Mouse (Mus musculus) forebrain, embryonic 12.5 days (tissue): ENCODE measurements at regions not wholly inside any gene's neighbourhood (a gene's known extent, or its start where the extent isn't known, plus 50 kb on each side); places are given as distances from the start of the nearest gene placed in this dataset.

Experiments
- ATAC-seq: fragments of 200-750 bp; cut with Nextera tagmentation; 2 replicates; pipeline ENCODE4 v1.8.0; 2017; ENCODE audit warnings: moderate TSS enrichment; ENCODE audit not compliant: low FRiP score
- H3K27ac ChIP-seq: fragments of 300-500 bp; sonication (generic); 2 replicates; pipeline ENCODE4 v1.5.1; 2016; ENCODE audit warnings: mild to moderate bottlenecking
- H3K27me3 ChIP-seq: fragments of 300-500 bp; sonication (generic); 2 replicates; pipeline ENCODE4 v1.6.1; 2016; ENCODE audit warnings: mild to moderate bottlenecking
- H3K36me3 ChIP-seq: fragments of 300-500 bp; sonication (generic); replicated peaks from 2 replicates; pipeline ENCODE4 v1.6.1; 2016; ENCODE audit warnings: mild to moderate bottlenecking
- H3K4me1 ChIP-seq: fragments of 300-500 bp; sonication (generic); 2 replicates; pipeline ENCODE4 v1.6.1; 2016
- H3K4me2 ChIP-seq: fragments of 300-500 bp; sonication (generic); 2 replicates; pipeline ENCODE4 v1.6.1; 2016; ENCODE audit warnings: mild to moderate bottlenecking, moderate library complexity
- H3K4me3 ChIP-seq: fragments of 300-500 bp; sonication (generic); replicated peaks from 2 replicates; pipeline ENCODE4 v1.5.1; 2016; ENCODE audit warnings: mild to moderate bottlenecking
- H3K9ac ChIP-seq: fragments of 300-500 bp; sonication (generic); 2 replicates; pipeline ENCODE4 v1.6.1; 2016; ENCODE audit warnings: mild to moderate bottlenecking
- H3K9me3 ChIP-seq: fragments of 300-500 bp; sonication (generic); 2 replicates; pipeline ENCODE4 v1.6.1; 2016
- WGBS: fragments of 180-500 bp; shearing (Covaris S2); methylation state at CpG from one replicate; pipeline ENCODE4 v1.1.7; 2016; 5-methylcytosine and 5-hydroxymethylcytosine counted together

GRCm38 (mm10) chr3:130947277-130947606 is 163.0 kb upstream of the Lef1 start:
- Histone ChIP-seq H3K36me3 (no peaks in the 10 kb centered on the region), H3K9me3 (no peaks in the 10 kb centered on the region), H3K4me1 (peaks cover 24% of the 10 kb centered on the region), H3K27ac (0 out of 2 replicates have a peak overlapping the region, but pooled peaks have one; percentile 8), H3K4me3 (no peak overlapping the region), H3K4me2 (no peak overlapping the region), H3K27me3 (no peaks in the 10 kb centered on the region), H3K9ac (no peak overlapping the region)
- WGBS, result 86% methylated on average over 4 of the region's 4 CpGs
- ATAC-seq, result no peak

- H3K27ac ChIP-seq, result peak overlapping the region; percentile 92
Measured at GRCm38 (mm10) chr3:130946576-130947276, 163.5 kb upstream of the Lef1 start.

GRCm38 (mm10) chr3:130945861-130946449 is 164.3 kb upstream of the Lef1 start:
- Histone ChIP-seq H3K27ac (peak overlapping the region; percentile 92), H3K4me1 (peaks cover 24% of the 10 kb centered on the region), H3K9ac (peak overlapping the region; percentile 55), H3K36me3 (no peaks in the 10 kb centered on the region), H3K9me3 (no peaks in the 10 kb centered on the region), H3K27me3 (no peaks in the 10 kb centered on the region), H3K4me3 (peak overlapping the region; percentile 38), H3K4me2 (peak overlapping the region; percentile 61)
- ATAC-seq, result peak; percentile 85
- 1% methylated on average over 25 of the region's 25 CpGs for WGBS

More at GRCm38 (mm10) chr3:130946576-130947276, 163.5 kb upstream of the Lef1 start:
- WGBS, result 59% methylated on average over 14 of the region's 14 CpGs
- Histone ChIP-seq H3K4me1 (peaks cover 24% of the 10 kb centered on the region), H3K36me3 (no peaks in the 10 kb centered on the region), H3K9me3 (no peaks in the 10 kb centered on the region), H3K9ac (no peak overlapping the region; the same call in 1 of the 2 replicates), H3K27me3 (no peaks in the 10 kb centered on the region), H3K4me2 (peak overlapping the region; percentile 61), H3K4me3 (no peak overlapping the region; the same call in 1 of the 2 replicates)
- peak; percentile 51 for ATAC-seq

- H3K36me3 ChIP-seq, result no peaks in the 10 kb centered on the region
- peak overlapping the region; percentile 92 for H3K27ac ChIP-seq
- H3K4me3 ChIP-seq, result peak overlapping the region; percentile 38
- 2% methylated on average over 7 of the region's 7 CpGs for WGBS
- no peak for ATAC-seq
- peaks cover 24% of the 10 kb centered on the region for H3K4me1 ChIP-seq
- no peaks in the 10 kb centered on the region for H3K27me3 ChIP-seq
- H3K9ac ChIP-seq, result peak overlapping the region; percentile 55; the same call in 1 of the 2 replicates
- H3K9me3 ChIP-seq, result no peaks in the 10 kb centered on the region
- peak overlapping the region; percentile 61 for H3K4me2 ChIP-seq
Measured at GRCm38 (mm10) chr3:130945396-130945795, 164.9 kb upstream of the Lef1 start.

GRCm38 (mm10) chr3:130944241-130944640 is 166.0 kb upstream of the Lef1 start:
- Histone ChIP-seq H3K36me3 (no peaks in the 10 kb centered on the region), H3K27ac (no peak overlapping the region), H3K9ac (no peak overlapping the region), H3K4me1 (peaks cover 24% of the 10 kb centered on the region), H3K4me3 (no peak overlapping the region), H3K4me2 (no peak overlapping the region), H3K27me3 (no peaks in the 10 kb centered on the region), H3K9me3 (no peaks in the 10 kb centered on the region)
- no peak for ATAC-seq
- 96% methylated on average over 6 of the region's 6 CpGs for WGBS

- H3K4me3 ChIP-seq, result no peak overlapping the region
- no peak overlapping the region for H3K27ac ChIP-seq
- H3K9me3 ChIP-seq, result no peaks in the 10 kb centered on the region
- no peak overlapping the region for H3K4me2 ChIP-seq
- no peak overlapping the region for H3K9ac ChIP-seq
- H3K27me3 ChIP-seq, result no peaks in the 10 kb centered on the region
- no peaks in the 10 kb centered on the region for H3K36me3 ChIP-seq
- no peak for ATAC-seq
- peaks cover 24% of the 10 kb centered on the region for H3K4me1 ChIP-seq
- 82% methylated on average over 8 of the region's 8 CpGs for WGBS
Measured at GRCm38 (mm10) chr3:130942947-130943630, 167.2 kb upstream of the Lef1 start.

GRCm38 (mm10) chr3:130940302-130940867 is 169.9 kb upstream of the Lef1 start:
- H3K27me3 ChIP-seq, result peaks cover 7% of the 10 kb centered on the region; the same call in 1 of the 2 replicates
- no peak overlapping the region for H3K4me2 ChIP-seq
- H3K36me3 ChIP-seq, result no peaks in the 10 kb centered on the region
- H3K9me3 ChIP-seq, result no peaks in the 10 kb centered on the region
- peaks cover 9% of the 10 kb centered on the region for H3K4me1 ChIP-seq
- no peak for ATAC-seq
- H3K4me3 ChIP-seq, result no peak overlapping the region
- H3K27ac ChIP-seq, result no peak overlapping the region
- WGBS, result 91% methylated on average over 5 of the region's 5 CpGs
- no peak overlapping the region for H3K9ac ChIP-seq

GRCm38 (mm10) chr3:130936980-130937379 is 173.3 kb upstream of the Lef1 start:
- H3K9me3 ChIP-seq, result no peaks in the 10 kb centered on the region
- H3K4me3 ChIP-seq, result no peak overlapping the region
- no peak overlapping the region for H3K27ac ChIP-seq
- H3K9ac ChIP-seq, result no peak overlapping the region
- no peaks in the 10 kb centered on the region for H3K36me3 ChIP-seq
- WGBS, result 76% methylated on average over 5 of the region's 5 CpGs
- peaks cover 8% of the 10 kb centered on the region for H3K4me1 ChIP-seq
- no peak overlapping the region for H3K4me2 ChIP-seq
- H3K27me3 ChIP-seq, result peaks cover 7% of the 10 kb centered on the region; the same call in 1 of the 2 replicates
- ATAC-seq, result no peak

- WGBS, result 42% methylated on average over 7 of the region's 7 CpGs
Measured at GRCm38 (mm10) chr3:130936336-130936735, 173.9 kb upstream of the Lef1 start.

GRCm38 (mm10) chr3:130935926-130936315 is 174.3 kb upstream of the Lef1 start:
- peaks cover 8% of the 10 kb centered on the region for H3K4me1 ChIP-seq
- no peaks in the 10 kb centered on the region for H3K9me3 ChIP-seq
- H3K4me2 ChIP-seq, result no peak overlapping the region
- WGBS, result 91% methylated on average over 11 of the region's 11 CpGs
- peaks cover 7% of the 10 kb centered on the region; the same call in 1 of the 2 replicates for H3K27me3 ChIP-seq
- no peak overlapping the region for H3K9ac ChIP-seq
- ATAC-seq, result no peak
- H3K4me3 ChIP-seq, result no peak overlapping the region
- H3K36me3 ChIP-seq, result no peaks in the 10 kb centered on the region
- H3K27ac ChIP-seq, result no peak overlapping the region

More at GRCm38 (mm10) chr3:130936336-130936735, 173.9 kb upstream of the Lef1 start:
- no peak overlapping the region for H3K4me2 ChIP-seq
- peaks cover 7% of the 10 kb centered on the region; the same call in 1 of the 2 replicates for H3K27me3 ChIP-seq
- no peaks in the 10 kb centered on the region for H3K9me3 ChIP-seq
- no peak for ATAC-seq
- no peak overlapping the region for H3K27ac ChIP-seq
- peaks cover 8% of the 10 kb centered on the region for H3K4me1 ChIP-seq
- H3K4me3 ChIP-seq, result no peak overlapping the region
- no peaks in the 10 kb centered on the region for H3K36me3 ChIP-seq
- no peak overlapping the region for H3K9ac ChIP-seq

GRCm38 (mm10) chr3:130935302-130935925 is 174.9 kb upstream of the Lef1 start:
- Histone ChIP-seq H3K4me3 (no peak overlapping the region), H3K4me1 (peaks cover 8% of the 10 kb centered on the region), H3K27me3 (peaks cover 7% of the 10 kb centered on the region; the same call in 1 of the 2 replicates), H3K9me3 (no peaks in the 10 kb centered on the region), H3K4me2 (no peak overlapping the region), H3K27ac (no peak overlapping the region), H3K9ac (no peak overlapping the region), H3K36me3 (no peaks in the 10 kb centered on the region)
- ATAC-seq, result no peak
- WGBS, result 67% methylated on average over 8 of the region's 8 CpGs

- no peak overlapping the region for H3K4me3 ChIP-seq
- no peak overlapping the region for H3K9ac ChIP-seq
- peaks cover 8% of the 10 kb centered on the region for H3K4me1 ChIP-seq
- H3K36me3 ChIP-seq, result no peaks in the 10 kb centered on the region
- no peaks in the 10 kb centered on the region for H3K9me3 ChIP-seq
- H3K27ac ChIP-seq, result no peak overlapping the region
- ATAC-seq, result no peak
- peaks cover 7% of the 10 kb centered on the region; the same call in 1 of the 2 replicates for H3K27me3 ChIP-seq
- H3K4me2 ChIP-seq, result no peak overlapping the region
- WGBS, result 84% methylated on average over 6 of the region's 6 CpGs
Measured at GRCm38 (mm10) chr3:130932723-130933122, 177.5 kb upstream of the Lef1 start.
